Mouse (Mus musculus): ENCODE measurements around the gene Igfbp5.
A peak's percentile ranks its signal among the peaks of the same experiment; 100 is the strongest.

The Igfbp5 gene

DNA sequence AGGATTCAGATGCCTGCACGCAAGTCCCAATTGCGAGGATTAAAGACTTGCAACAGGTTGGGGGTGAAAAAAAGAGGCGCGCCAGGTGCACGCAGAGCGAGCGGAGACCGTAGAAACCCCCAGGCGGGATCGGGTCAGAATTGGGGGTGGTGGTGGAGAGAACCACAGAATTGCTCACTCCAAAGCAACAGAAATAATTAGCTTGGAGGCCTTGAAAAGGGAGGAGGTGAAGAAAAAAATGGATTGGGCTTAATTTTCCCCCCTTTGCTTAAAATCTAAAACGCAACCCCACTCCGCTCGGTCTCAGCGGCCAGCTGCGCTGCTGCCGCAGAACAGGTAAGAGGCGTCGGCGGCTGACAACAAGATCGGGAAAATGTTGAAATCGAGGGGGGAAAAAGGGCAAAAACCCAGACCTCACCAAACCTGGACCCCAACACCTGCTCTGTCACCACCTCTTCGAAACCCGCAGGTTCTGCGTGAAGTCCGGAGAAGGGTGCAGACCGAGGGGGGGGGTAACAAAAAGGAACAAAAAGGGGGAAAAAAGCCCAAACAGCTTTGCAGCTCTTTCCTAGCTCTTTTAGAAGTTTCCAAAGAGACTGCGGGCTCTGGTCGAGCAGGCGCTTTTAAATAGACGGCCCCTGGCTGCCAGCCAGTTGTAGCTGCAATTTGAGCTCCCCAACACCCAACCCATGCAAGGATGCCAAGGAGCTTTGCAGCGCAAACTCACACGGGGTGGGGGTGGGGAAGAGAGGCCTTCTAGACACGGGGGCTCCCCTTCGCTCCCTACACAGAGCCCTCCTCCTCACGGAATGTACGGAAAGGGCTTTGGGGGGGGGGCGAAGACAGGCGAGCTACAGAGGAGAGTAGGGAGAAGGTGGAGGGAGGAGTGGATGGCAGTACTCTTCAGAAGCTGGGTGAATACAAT, at the start of gene Igfbp5:
Gene Igfbp5, minus strand, starts transcription at position 598 of the 925 bp plus-strand sequence.
- DNase-seq: peak; percentile 92

DNA sequence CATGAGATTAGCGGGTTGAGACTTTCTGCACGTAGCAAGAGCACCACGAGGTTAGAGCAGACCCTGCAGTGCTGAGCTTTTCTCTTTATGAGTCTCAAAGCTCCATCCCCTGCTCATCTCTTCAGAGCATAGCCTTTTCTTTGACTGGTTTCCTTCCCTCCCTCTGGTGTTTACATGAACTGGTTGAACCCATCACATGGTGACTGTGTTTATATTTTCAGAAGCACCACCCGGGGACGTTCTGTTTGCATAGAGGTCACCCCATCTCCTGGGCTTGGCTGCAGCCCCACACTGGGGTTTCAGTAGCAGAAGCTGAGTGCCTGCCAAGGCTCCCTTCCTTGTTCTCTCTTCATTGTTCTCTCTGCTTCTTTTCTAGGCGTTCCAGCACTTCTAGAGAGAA, 40.1 kb upstream of the Igfbp5 start:
- peak; percentile 70 for DNase-seq

DNA sequence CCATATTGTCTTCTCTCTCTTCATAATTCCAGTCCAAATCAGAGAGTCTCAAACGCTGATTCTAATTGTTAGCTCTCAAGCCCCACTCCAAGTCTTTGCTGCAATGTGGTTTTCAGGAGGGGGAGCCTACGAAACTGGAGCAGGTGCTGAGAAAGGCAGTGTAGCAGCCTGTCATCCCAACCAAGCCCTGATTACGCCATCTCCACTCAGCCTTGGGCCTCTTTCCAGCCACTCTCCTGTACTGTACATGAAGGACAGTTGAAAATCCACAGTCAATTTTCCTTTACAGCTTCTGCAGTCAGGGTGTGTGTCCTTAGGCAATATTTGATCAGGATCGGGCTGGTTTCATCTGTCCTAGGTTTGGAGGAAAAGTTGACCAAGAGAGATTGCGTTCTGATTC, 38.4 kb upstream of the Igfbp5 start:
- DNase-seq: no peak

DNA sequence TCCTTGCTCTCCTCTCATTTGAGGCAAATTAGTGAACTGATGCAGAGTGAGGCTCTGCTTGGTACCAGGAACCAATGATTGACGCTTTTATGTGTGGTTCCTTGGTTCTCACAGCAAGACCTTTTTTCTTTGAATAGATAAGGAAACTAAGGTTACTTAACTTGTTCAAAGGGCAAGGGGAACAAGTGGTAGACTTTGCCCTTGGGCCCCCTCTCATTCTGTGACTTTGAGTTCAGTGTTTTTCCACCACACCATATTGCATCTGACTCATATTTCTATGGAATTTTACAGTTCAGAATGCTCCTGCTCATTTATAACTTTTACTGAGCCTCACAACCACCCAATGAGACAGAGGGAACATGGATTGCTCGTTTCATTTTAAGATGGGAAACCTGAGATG, 21.1 kb upstream of the Igfbp5 start:
- DNase-seq: no peak

DNA sequence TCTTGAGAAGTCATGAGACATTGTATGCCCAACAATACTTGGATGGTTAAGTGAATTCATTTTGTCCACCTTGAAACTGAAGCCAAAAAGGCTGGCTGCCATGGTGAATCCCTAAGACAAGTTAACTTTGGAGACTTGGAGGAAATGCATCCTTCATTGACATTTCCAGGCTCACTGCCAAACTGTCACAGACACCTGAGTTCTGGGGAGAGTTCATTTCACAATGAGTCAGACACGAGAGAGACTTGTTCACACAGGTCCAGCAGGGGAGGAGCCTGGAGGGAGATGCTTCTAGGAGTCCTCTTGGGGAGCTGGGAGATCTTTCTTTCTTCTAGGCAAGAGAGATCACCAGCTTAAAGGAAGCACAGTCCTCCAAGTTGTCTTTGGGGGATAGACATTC, 13.2 kb upstream of the Igfbp5 start:
- no peak for DNase-seq

DNA sequence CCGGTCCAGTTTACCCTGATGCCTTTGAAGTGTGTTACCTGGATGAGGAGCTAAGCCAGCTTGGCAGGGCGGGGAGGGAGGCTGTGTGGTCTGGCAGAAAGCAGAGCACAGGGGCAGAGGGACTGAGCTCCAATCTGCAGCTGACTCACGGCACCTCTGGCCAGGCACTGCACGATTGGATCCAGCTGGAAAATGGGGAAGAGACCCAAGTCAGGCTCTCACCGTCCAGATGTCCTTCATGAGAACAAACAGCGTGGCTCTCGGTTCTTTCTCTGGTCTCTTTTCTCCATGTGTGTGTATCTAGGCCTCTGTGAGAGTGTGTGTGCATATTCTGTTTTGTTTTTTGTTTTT, 11.1 kb upstream of the Igfbp5 start:
- DNase-seq: no peak

DNA sequence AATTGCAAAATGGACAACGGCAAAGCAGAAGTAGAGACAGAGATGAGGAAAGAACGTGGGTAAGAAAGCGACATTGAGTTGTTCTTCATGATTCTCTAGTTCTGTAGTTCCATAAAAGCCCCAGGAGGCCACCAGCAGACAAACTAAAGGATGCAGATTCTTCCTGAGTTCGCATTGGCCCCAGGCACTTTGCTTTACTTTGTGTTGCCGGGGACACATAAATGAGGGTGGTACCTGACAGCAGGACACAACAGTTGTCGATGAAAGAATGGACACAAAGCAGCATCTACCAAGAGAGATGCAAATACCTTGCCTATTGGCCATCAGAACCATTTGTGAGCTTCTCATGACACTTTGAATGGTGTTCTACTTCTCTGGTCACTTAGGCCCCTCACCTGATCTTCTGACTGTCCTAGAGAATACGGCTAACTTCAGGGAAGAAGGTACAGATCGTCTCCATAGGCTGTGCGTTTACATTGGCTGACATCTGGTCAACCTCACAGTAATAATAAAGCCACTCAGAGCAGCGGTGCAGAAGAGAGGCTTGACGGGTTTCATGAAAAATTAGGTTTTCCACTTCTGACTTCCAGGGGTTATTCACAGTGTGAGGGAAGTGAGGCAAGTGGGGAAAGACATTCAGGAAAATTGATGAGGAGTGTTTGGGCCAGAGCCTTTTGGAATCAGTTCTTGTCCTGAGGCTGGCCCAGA, 10.6 kb upstream of the Igfbp5 start:
- no peak for DNase-seq

DNA sequence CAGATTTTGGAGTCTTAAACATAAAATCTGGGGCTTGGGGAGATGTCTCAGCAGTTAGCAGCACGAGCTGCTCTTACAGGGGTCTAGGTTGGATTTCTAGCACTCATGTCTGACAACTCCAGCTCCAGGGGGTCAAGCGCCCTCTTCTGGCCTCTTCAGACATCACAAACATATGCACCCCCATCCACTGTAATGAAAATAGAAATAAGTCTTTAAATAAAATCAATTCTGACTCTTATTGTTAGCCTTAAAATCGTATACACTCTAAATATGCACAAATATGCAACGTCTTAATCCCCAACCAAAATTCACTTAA, 4.6 kb upstream of the Igfbp5 start:
- DNase-seq: no peak

DNA sequence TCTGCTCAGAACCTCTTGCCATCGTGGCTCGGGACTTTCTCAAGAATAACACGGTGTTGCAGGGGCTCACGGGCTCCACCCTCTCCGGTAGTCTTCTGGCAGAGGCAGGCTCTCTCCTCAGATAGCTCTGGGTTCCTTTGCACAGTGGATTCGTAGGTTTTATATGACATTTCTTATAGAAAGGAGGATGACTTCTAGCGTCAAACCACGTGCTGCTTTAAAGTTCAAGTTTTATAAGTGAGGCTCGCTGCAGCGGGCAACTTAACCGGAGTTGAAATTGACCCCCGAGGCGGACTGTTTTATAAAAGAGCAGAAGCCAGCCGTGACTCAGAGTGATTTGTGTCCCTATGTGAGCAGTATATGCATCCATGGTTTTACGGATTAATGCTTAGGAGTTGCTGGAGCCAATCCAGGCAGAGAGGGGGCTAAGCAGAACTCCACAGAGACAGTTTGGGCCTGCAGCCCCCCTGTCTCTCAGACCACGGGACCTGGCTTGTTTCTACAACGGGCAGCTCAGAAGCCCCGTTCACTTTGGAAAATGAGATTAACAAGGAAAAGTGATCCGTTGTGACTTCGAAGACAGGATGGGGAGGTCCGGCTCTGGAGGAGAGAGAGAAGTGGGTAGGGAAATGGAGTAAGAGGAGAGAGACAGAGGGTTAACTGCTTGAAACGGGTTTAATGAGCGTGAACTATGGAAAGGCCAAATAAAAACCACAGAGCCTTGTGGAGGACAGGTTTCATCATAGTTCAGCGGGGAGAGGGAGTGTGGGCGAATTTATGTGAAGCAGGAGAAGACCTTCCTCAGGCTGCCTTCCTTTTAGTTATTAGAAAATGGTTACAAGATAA, 4.0 kb upstream of the Igfbp5 start:
- DNase-seq: no peak

DNA sequence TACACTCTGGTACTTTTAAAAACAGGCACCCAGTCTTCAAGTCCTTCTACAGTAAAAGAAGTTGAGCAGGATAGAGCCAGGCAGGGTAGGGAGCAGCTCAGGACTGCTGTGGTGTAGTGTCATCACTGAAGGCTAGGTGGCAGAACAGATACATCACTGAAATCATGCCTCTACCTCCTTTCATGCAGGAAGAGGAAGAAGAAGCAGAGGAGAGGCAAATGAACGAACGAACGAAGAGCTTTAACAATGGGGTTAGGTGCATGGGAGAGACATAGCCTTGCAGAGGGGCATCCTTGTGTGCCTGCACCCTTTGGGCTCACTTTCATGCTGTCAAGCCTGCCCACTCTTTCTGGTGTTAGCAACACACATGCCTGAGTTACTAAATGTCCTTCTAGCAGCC, 3.2 kb upstream of the Igfbp5 start:
- peak; percentile 75 for DNase-seq

DNA sequence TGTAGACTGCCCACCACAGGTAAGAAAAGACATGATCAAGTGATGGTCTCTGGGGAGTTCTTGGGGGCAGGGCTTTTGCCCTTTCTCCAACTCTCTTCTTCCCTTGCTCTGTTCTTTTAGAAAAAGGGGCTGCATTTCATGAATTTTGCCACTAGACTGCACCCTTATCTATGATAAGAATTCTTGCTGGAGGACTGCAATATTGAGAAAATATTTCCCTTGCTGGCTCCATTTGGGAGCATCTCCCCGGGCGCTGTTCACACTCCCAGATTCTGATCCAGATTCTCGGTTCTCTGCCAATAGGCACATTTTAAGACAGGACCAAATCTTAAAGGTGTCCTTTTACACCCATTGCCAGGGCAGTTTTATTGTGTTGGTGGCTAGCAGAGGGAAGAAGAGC, 1.4 kb upstream of the Igfbp5 start:
- DNase-seq: no peak

DNA sequence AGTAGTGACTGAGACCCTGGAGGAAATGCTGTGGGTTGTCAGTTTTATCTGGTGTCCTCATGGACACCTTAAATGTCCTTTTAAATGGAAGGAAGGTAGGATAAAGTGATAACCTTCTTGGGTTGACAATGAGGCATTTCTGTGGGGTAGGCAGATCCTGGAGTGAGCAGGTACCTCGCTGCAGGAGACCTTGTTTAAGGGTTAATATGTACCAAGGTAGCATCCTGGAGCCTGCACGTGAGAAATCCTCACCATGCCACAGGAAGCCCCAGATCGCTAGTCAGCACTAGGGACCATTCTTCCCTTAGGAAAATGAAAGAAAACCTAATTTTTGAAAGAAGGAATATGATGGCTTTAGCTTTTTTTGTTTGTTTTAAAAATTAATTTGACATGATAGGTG, 1.0 kb upstream of the Igfbp5 start:
- no peak for DNase-seq

DNA sequence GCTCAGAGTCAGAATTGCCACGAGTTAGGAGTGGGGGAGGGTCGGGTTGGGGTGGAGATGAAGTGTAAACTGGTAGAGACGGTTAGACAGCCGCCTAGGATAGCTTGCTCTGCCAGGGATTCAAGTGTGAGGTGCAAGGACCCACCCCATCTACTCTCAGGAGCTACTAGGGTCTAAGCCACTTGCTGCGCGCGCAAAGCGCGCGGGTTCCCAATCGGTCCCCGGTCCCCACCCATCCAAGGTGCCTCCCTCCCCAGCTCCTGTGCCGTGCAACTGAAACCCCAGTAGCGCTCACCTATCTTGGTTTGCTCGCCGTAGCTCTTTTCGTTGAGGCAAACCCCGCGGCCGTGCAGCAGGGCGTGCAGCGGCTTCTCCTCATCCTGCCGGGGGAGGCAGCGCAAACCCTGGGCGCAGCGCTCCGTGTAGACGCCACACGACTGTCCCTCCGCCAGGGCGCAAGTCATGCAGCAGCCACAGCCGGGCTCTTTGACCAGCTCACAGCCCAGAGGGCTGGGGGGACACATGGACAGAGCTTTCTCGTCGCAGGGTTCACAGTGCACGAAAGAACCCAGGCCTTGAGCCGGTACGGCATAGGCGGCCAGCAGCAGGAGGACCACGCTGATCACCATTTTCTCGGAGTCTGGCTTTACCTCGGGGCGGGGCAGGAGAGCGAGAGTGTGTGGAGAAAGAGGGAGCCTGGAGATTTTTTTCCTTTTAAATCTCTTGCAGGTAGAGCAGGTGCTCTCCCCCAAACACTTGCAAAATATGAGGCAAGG, 985 bp downstream of the Igfbp5 start:
- DNase-seq: peak; percentile 68

DNA sequence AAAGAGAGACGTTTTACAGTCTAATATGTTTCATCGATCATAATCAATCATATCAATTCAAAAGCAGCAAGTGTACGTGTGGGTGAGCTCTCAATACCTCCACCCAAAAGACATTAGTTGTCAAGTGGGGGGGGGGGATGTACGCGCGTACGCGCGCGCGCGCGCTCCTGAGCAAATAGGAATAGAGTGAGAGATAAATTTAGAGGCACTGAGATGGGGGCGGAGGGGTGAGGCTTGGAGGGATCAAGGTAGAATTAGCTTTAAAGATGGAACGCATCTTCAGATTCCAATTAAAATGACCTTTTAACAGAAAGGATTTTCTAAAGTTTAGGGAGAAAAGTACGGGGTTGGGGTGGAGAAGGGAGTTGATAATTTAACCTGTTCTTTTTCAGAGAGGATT, 1.6 kb downstream of the Igfbp5 start:
- DNase-seq: no peak

DNA sequence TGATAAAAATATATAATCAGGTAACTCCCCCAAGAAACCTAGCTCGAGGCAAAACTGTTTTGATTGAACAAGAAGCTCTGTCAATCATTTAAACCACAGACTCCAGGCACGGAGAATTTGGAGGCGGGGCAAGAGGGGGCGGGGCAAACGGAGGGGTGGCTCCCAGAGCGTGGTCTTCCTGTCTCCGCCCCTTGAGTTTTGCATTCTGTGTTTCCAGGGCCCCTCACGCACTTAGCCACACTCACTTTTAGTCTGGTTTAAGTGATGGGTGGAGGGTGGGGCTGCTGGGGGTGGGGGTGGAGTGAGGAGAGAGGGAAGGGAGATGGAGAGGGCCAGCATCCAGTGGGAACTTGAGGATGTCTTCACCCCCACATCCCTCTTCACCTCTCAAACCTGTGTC, 2.2 kb downstream of the Igfbp5 start:
- peak; percentile 90 for DNase-seq

DNA sequence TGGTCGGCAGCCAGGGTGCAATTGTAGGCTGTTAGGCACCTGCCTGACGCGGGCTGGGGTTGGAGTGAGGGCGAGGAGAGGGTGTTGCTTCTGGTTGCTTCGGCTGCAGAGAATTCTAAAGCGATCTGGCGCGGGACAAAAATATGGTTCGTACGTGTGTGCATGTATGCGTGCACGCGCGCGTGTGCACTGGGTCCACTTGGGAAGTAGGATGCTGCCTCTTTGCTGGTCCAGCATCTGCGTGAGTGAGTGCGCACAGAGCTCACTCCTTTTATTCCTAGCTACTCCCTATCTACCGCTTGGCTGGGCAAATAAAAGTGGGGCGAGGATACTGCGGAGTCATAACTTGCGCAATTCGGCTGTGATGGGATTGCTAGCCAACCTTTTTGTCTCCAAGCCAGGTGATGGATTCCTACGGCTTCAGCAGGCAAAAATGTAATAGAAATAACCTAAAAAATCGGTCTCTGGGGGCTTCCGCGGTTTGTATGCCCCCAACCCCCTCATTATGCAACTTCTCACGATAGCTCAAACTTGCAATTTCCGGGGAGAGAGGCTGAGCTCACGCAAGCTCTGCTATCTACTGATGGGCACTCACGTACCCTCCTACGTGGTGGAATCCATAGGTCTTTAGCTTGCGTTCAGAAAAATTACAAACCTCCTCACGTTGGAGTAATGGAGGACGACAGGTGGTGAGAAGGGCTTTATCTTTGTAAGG, 2.8 kb downstream of the Igfbp5 start:
- no peak for DNase-seq

DNA sequence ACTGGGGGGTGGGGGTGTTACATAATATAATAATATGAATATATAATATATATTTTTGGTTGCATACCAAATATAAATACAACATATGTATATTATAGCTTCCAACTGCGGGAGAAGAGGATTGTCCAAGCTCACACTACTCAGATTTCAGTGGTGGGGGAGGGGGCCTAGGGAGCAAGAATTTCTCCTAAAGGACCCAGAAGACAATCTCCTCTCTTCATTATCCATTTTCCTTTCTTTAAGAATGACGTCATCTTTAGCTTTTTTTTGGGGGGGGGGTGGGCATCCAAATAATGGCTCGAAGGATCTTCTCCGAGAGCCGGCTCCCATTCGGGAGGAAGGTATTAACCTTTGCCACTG, 3.4 kb downstream of the Igfbp5 start:
- DNase-seq: no peak

DNA sequence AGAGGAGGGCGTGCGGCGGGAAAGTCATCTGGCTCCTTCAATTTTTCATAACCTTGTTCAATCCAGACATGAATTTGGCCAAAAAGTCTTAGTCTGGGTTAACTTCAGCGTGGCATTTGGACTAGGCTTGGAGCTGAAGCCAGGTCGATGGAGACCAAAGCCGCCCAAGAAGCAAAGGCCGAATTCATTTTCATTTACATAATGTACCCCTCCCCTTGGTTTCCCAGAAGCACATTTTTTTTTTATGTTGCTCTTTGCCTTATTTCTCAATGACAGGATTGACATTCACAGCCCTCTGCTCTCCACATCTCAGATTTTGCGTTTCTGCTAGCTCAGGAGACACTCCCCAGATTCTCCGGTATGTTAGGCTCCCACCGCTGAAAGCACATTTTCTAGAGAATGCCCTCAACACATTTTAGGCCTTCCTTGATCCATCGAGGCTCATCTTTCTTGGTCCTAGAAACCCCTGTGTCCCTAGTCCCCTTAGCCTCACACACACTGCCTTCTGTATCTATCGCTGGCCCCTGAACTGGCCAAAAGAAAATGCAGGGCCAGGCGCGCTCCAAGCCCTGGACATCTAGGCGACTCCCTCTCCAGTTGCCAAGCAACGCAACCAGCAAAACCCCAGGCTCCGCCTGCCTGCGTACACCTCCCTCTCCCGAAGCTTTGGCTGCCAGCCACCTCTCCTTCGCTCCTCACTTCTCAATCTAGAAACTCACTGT, 3.9 kb downstream of the Igfbp5 start:
- peak; percentile 92 for DNase-seq

DNA sequence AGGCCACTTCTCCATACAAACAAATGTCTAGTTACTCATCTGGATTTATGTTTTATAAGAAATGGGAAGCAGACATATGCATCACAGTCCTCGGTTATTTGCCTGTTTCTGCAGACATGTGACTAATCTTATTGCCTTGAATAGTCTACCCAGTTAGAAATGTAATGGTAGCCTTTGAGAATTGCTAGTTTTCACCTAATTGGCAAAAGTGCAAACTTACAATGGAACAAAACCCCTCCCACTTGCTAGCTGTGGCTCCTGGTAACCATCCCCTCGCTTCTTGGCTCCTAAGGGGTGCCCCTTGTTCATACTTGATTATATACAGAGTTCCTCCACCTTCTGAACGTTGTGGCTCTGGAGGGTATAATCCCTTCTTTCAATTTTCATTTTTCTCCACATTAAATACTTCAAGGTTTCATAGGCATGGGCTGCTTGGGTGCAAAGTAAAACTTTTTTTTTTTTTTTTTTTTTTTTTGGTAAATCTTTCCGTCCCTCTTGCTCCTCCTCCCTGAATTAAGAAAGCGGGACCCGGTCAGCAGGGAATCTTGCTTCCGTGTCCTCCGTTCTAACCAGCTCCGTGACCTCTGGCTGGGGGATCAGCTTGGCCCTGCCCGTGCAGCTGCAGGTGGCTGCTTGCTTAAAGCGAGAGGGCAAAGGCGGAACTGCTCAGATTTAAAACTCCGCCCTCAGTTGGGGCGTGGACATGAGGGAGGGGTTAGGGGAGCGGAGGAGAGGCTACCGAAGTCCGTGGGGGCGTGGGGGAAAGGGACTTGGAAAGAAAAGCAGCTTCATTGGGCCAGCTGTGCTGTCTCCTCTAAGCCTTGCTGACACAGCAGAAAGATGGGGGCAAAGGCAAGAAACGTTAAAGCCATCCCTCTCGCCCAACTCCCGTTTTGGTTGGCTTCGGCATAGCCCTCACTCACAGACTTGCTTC, 4.7 kb downstream of the Igfbp5 start:
- DNase-seq: peak; percentile 91

DNA sequence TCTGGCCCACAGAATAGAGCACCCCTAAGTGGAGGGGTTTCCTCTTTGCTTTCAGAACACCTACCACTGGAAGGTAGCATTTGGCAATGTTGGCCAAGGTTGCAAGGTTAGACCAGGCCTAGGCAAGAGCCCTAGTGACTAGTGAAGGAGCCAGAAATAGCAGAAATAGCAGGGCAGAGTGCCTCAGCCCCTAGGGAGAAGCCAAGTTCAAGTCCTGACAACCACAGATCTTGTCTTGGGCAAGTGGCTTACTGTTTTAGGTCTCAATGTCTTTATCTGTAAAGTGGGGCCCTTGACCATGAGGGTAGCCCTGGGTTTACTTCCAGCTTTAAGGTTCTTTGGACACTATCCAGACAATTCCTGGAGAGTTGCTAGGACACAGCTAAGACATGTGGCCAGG, 5.4 kb downstream of the Igfbp5 start:
- DNase-seq: no peak

All from kidney, postnatal 14 days (tissue).